In the genomic region with DNA sequence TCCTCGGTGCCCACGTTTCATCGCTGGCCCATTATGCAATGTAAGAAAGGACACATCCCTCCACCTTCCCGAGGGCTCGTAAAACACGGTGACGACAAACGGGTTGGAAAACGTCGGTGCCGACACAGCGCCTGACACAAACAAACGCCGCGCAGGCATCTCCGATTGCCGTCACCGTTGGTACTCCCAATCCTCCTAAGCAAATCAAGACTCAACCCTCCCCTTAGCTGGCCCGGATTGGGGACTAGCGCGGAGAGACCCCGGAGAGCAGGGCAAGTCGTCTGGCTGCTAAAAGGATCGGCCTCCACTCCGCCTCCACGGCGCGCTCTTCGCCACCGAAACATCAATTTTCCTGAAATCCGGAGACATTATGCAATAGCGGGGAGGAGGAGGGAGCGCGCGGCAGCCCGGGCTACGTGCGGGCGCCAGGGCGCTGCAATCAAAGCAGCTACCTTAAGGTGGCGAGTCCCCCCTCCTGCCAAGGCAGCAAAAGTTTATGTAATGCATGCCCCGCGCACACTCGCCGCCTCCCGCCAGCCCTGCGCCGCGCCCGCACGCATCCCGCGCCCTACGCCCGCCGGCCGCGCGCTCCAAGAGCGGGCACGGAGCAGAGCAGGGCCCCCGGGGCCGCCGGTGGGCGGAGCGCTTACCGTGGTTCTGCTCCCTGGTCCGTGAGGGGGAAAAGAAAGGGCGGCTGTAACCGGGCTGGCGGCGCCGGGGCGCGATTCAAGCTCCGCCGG, we compare ENCODE assay signal across 8 mouse cellular contexts. TPM values are rescaled to one million over a fixed set of nuclear protein-coding genes. Genes with fewer than 3 reads are reported as not detected.
A peak's percentile ranks its signal among the peaks of the same experiment; 100 is the strongest.
DNase-seq lines count a peak whose midpoint lies in the region; ATAC-seq and TF ChIP-seq lines count a peak whose summit lies in the region.

No protein-coding gene starts in this region.

- no peaks in the 10 kb centered on the region for H3K36me3 ChIP-seq in limb, embryonic 14.5 days (ENCODE audit: control insufficient read depth, insufficient read depth, low read length)
- H3K36me3 ChIP-seq in midbrain, embryonic 14.5 days (ENCODE audit: control insufficient read depth, insufficient read depth, low read length): no peaks in the 10 kb centered on the region
- H3K36me3 ChIP-seq in stomach, embryonic 16.5 days (ENCODE audit: control insufficient read depth, insufficient read depth, low read length): no peaks in the 10 kb centered on the region

- H3K9me3 ChIP-seq in limb, embryonic 14.5 days (ENCODE audit: control insufficient read depth, low read length): no peaks in the 10 kb centered on the region
- no peaks in the 10 kb centered on the region for H3K9me3 ChIP-seq in midbrain, embryonic 14.5 days (ENCODE audit: control insufficient read depth, low read length)
- H3K9me3 ChIP-seq in stomach, embryonic 16.5 days (replicated peaks; ENCODE audit: control insufficient read depth, low read length): no peaks in the 10 kb centered on the region

- no peak for TF ChIP-seq POLR2A in limb, embryonic 14.5 days (IDR thresholded peaks at IDR 0.05; ENCODE audit: borderline replicate concordance, extremely low read depth, insufficient read depth, insufficient read length)

- peak overlapping the region; percentile 86 for H3K9ac ChIP-seq in limb, embryonic 14.5 days (ENCODE audit: low read depth, low read length, severe bottlenecking)
- H3K9ac ChIP-seq in midbrain, embryonic 14.5 days (replicated peaks; ENCODE audit: low read length): peak overlapping the region; percentile 95
- H3K9ac ChIP-seq in stomach, embryonic 16.5 days (ENCODE audit: low read length): peak overlapping the region; percentile 95

- H3K27me3 ChIP-seq in limb, embryonic 14.5 days (ENCODE audit: control insufficient read depth, insufficient read depth, low read length): peaks cover 7% of the 10 kb centered on the region; the same call in 1 of the 2 replicates
- peaks cover 3% of the 10 kb centered on the region; the same call in 1 of the 2 replicates for H3K27me3 ChIP-seq in midbrain, embryonic 14.5 days (ENCODE audit: control insufficient read depth, insufficient read depth, low read length)
- H3K27me3 ChIP-seq in stomach, embryonic 16.5 days (ENCODE audit: control insufficient read depth, insufficient read depth, low read length): no peaks in the 10 kb centered on the region

- peak overlapping the region; percentile 99 for H3K4me2 ChIP-seq in limb, embryonic 14.5 days (replicated peaks; ENCODE audit: low read depth, low read length, severe bottlenecking)
- peak overlapping the region; percentile 98 for H3K4me2 ChIP-seq in midbrain, embryonic 14.5 days (ENCODE audit: low read length)
- H3K4me2 ChIP-seq in stomach, embryonic 16.5 days (ENCODE audit: low read depth, low read length): peak overlapping the region; percentile 98

- peak overlapping the region; percentile 92 for H3K27ac ChIP-seq in limb, embryonic 14.5 days (replicated peaks; ENCODE audit: low read depth, low read length)
- H3K27ac ChIP-seq in midbrain, embryonic 14.5 days (replicated peaks; ENCODE audit: low read depth, low read length): peak overlapping the region; percentile 97
- peak overlapping the region; percentile 96 for H3K27ac ChIP-seq in stomach, embryonic 16.5 days (ENCODE audit: low read length)

- peaks cover 29% of the 10 kb centered on the region for H3K4me1 ChIP-seq in limb, embryonic 14.5 days (ENCODE audit: control insufficient read depth, insufficient read depth, low read length)
- peaks cover 35% of the 10 kb centered on the region for H3K4me1 ChIP-seq in midbrain, embryonic 14.5 days (ENCODE audit: control insufficient read depth, insufficient read depth, low read length)
- H3K4me1 ChIP-seq in stomach, embryonic 16.5 days (ENCODE audit: control insufficient read depth, insufficient read depth, low read length): peaks cover 27% of the 10 kb centered on the region

- DNase-seq in urinary bladder, adult 18-20 months (ENCODE audit: low spot score in 2 of 2): peak; percentile 62 to 84
- DNase-seq in urinary bladder, postnatal 10 days (ENCODE audit: low spot score): no peak
- peak; percentile 83 for DNase-seq in embryo, embryonic 11 days
- peak; percentile 60 for DNase-seq in heart, adult 8-10 months (ENCODE audit: low spot score)
- DNase-seq in kidney, adult 9 months: peak; percentile 73
- peak; percentile 62 for DNase-seq in limb, embryonic 14.5 days (ENCODE audit: low spot score)
- DNase-seq in midbrain, embryonic 14.5 days: peak; percentile 88

- H3K4me3 ChIP-seq in limb, embryonic 14.5 days (replicated peaks; ENCODE audit: low read length): peak overlapping the region; percentile 92
- H3K4me3 ChIP-seq in midbrain, embryonic 14.5 days (replicated peaks; ENCODE audit: low read depth, low read length): peak overlapping the region; percentile 83
- peak overlapping the region; percentile 93 for H3K4me3 ChIP-seq in stomach, embryonic 16.5 days (replicated peaks; ENCODE audit: low read length)

- WGBS in limb, embryonic 14.5 days: under 1% methylated on average over 55 of the region's 77 CpGs
- WGBS in midbrain, embryonic 14.5 days: under 1% methylated on average over 77 of the region's 77 CpGs
- whole genome bisulfite sequencing in stomach, embryonic 16.5 days: under 1% methylated on average over 69 of the region's 77 CpGs

- ATAC-seq in limb, embryonic 14.5 days (ENCODE audit: low FRiP score, low read depth): peak; percentile 76
- peak; percentile 78 for ATAC-seq in midbrain, embryonic 14.5 days (ENCODE audit: low FRiP score, low TSS enrichment)
- ATAC-seq in stomach, embryonic 16.5 days (ENCODE audit: insufficient read depth, low FRiP score): peak; percentile 70

RNA-seq across cellular contexts. Expression of a gene that starts 0.5 kb away (rescaled TPM):
- 10 to 100 TPM; 11.5 to 23.7 (median 13.9) TPM for total RNA-seq in heart, adult 8-10 months (2022)
- 8.2 and 9.2 TPM in 2 replicates for polyA plus RNA-seq in limb, embryonic 14.5 days (2012; rRNA removed)
- 26.8 and 29.5 TPM in 2 replicates for polyA plus RNA-seq in limb, embryonic 14.5 days (2014; fragmentation: Nextera tagmentation; extraction: Ambion mirVana)
- 44.8 and 49.5 TPM in 2 replicates for polyA plus RNA-seq in midbrain, embryonic 14.5 days (2014; fragmentation: Nextera tagmentation; extraction: Ambion mirVana)
- 31.6 and 31.8 TPM in 2 replicates for polyA plus RNA-seq in stomach, embryonic 16.5 days (2015; fragmentation: Nextera tagmentation; extraction: Ambion mirVana)

RNA-seq across cellular contexts. Expression of a gene that starts 50.9 kb away (rescaled TPM):
- total RNA-seq in heart, adult 8-10 months (2022): 100 to 1,000 TPM; 149 to 181 (median 160) TPM
- polyA plus RNA-seq in limb, embryonic 14.5 days (2012; rRNA removed): 34.0 and 38.9 TPM in 2 replicates
- polyA plus RNA-seq in limb, embryonic 14.5 days (2014; fragmentation: Nextera tagmentation; extraction: Ambion mirVana): 33.5 and 33.8 TPM in 2 replicates
- polyA plus RNA-seq in midbrain, embryonic 14.5 days (2014; fragmentation: Nextera tagmentation; extraction: Ambion mirVana): 49.5 and 50.4 TPM in 2 replicates
- polyA plus RNA-seq in stomach, embryonic 16.5 days (2015; fragmentation: Nextera tagmentation; extraction: Ambion mirVana): 43.8 and 46.9 TPM in 2 replicates
